Mouse (Mus musculus): ENCODE measurements around the gene Sgca.
A peak's percentile ranks its signal among the peaks of the same experiment; 100 is the strongest.

The Sgca gene

GRCm38 (mm10) chr11:95001584-95002347, 25.6 kb upstream of the Sgca start:
- no peak for DNase-seq (ENCODE audit: low read depth, low spot score)

DNA sequence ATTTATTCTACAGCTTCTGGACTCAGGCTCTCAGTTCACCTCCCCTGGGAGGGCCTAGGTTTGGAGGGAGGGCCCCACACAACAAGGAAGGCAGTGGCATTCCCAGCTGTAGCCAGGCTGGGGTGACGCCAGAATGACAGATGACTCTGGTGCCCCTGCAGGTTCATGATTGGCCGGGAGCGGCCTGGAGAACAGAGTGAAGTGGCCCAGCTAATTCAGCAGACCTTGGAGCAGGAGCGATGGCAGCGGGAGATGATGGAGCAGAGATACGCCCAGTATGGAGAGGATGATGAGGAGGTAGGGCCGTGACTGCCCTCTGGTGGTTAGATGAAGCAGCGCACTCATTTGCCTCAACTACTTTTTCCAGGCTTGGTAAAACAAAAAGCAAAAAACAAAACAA, 24.9 kb upstream of the Sgca start:
- DNase-seq (ENCODE audit: low read depth, low spot score): peak; percentile 97

DNA sequence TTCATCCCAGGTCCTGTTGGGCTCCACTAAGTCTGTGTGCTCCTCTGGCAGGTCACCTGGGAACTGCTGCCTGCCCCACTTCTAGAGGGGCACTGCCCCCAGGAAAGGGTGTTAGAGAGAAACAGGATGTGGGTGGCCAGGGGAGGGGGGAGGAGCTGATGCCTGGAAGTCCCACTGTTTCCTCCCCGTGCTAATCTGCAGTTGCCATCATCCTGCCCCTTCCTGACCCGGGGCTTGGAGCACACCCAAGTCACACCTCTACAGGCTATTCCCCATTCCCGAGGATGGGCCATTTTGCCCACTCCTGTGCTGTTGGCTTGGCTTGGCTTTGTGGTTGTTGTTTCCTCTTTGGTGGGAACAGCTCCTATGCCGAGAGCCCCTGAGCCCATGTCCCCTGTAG, 24.4 kb upstream of the Sgca start:
- no peak for DNase-seq (ENCODE audit: low read depth, low spot score)

DNA sequence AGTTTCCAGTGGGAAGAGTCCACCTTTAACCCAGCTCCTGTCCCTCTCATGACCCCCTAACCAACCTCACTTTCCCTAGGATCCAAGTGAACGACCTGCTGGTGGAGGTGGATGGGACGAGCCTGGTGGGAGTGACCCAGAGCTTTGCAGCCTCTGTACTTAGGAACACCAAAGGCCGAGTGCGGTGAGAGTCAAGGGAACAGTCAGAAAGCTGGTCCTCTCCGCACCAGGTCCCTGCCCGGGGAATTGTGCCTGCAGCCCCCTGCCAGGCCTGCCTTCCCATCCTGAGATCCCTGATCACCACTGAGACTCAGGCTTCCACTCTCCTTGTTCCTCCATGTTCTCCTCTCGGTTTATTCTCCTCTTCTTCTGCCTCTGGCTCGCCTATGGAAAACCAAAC, 24.0 kb upstream of the Sgca start:
- no peak for DNase-seq (ENCODE audit: low read depth, low spot score)

- peak; percentile 65 for DNase-seq (ENCODE audit: low read depth, low spot score)
Observed at GRCm38 (mm10) chr11:94998041-94998531, 22.0 kb upstream of the Sgca start.

DNA sequence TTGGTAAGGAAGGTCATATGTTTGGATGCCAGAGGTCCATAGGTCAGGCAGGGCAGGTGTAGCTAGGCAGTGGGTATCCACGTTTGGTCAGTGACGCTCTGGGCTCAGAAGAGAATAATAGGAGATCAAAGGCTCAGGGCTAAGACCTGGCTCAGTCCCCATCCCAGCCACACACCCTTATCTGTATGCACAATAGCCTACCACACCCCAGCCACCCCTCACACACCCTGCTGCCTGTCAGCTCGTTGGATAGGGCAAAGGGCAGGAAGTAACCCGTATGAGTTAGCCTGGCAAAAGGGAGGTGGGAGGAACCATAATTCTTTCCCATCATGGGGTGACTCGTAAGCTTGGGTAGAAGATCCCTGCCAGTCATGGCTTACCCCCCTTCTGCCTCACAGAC, 21.5 kb upstream of the Sgca start:
- DNase-seq (ENCODE audit: low read depth, low spot score): no peak

DNA sequence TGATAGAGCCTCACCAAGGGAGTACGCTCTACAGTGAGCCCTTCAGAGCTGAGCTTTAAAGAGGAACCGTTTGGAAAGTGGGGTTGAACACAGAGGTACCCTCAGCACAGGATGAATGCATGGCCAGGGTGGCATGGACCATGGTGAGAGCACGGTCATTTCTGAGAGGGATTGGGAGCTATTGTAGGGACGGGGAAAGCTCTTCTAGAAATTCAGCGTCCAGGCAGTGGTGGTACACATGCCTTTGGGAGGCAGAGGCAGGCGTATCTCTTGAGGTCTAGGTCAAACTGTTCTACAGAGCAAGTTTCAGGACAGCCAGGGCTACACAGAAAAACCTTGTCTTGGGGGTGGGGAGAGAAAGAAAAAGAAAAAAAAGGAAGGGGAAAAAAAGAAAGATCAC, 20.9 kb upstream of the Sgca start:
- no peak for DNase-seq (ENCODE audit: low read depth, low spot score)

DNA sequence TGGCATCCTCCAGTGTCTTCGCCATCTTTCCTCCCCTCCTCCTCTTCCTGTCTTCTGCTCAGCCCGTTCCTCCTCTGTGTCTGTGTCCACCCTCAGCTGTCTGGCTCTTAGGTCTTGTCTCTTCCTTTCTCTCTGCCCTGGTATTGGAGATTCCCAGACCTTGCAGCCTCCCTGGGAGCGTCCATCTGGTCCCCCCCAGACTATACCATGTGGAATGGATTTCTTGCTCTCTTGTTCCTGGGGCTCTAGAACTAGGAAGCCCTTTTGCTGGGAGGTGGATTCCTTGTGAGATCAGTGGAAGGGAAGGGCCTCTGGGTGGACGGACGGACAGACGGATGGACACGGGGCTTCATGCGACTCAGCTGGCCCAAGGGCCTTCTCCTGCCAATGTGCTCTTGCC, 20.0 kb upstream of the Sgca start:
- peak; percentile 80 for DNase-seq (ENCODE audit: low read depth, low spot score)

GRCm38 (mm10) chr11:94994947-94995772, 19.0 kb upstream of the Sgca start:
- DNase-seq (ENCODE audit: low read depth, low spot score): no peak

- peak; percentile 59 for DNase-seq (ENCODE audit: low read depth, low spot score)
Observed at GRCm38 (mm10) chr11:94994208-94994814, 18.2 kb upstream of the Sgca start.

DNA sequence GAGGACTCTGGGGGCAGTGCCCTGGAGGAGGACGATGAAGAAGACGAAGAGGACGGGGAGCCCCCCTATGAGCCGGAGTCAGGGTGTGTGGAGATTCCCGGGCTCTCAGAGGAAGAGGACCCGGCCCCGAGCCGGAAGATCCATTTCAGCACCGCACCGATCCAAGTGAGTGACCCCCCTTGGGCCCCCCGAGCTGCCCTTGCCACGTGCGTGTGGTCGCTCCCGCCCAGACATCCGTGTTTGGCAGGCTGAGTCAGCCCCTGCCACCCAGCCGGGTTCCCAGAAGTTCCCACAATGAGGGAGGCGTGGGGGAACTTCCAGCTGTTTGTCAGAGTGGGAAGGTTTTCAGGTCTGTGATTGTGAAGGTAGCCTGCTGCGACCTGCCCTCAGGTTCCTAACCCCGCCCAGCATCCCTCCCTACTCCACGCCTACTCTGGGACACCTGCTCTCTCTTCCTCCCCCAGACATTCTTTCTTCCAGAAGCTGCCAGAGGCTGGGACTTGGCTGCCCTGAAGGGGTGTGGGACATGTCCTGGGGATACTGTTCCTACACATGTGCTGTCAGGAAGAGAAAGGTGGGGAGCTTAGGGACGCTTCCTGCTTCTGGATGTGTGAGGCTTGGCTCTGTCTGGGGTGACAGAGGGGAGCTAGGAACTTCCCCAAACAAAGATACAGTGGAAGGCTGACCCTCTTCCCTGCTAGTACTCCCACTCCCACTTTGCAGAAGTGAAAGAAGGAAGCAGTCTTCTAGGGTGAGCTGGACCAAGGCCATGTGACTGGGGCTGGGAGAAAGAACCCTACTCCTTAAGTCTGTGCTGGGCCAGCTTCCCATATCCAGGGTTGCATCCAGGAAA, 16.9 kb upstream of the Sgca start:
- DNase-seq (ENCODE audit: low read depth, low spot score): peak; percentile 73

- no peak for DNase-seq (ENCODE audit: low read depth, low spot score)
Observed at GRCm38 (mm10) chr11:94992480-94992753, 16.3 kb upstream of the Sgca start.

- DNase-seq (ENCODE audit: low read depth, low spot score): peak; percentile 68
Observed at GRCm38 (mm10) chr11:94991641-94992479, 15.7 kb upstream of the Sgca start.

GRCm38 (mm10) chr11:94990749-94991577, 14.8 kb upstream of the Sgca start, which contains the start of gene Ppp1r9b:
TSS of gene Ppp1r9b (plus strand) at chr11:94991035.
- DNase-seq (ENCODE audit: low read depth, low spot score): peak; percentile 97

- no peak for DNase-seq (ENCODE audit: low read depth, low spot score)
Observed at GRCm38 (mm10) chr11:94990102-94990748, 14.1 kb upstream of the Sgca start.

GRCm38 (mm10) chr11:94989562-94990017, 13.5 kb upstream of the Sgca start:
- peak; percentile 99 for DNase-seq (ENCODE audit: low read depth, low spot score)

GRCm38 (mm10) chr11:94988780-94989561, 12.8 kb upstream of the Sgca start:
- no peak for DNase-seq (ENCODE audit: low read depth, low spot score)

GRCm38 (mm10) chr11:94987851-94988250, 11.7 kb upstream of the Sgca start:
- no peak for DNase-seq (ENCODE audit: low read depth, low spot score)

Measured in brain, adult 2 months (tissue).